ENCODE assay signal across 19 mouse cellular contexts in genomic region chr9:102858283-102858682, GRCm38 (mm10). TPM values are rescaled to one million over a fixed set of nuclear protein-coding genes. Genes with fewer than 3 reads are reported as not detected.
A peak's percentile ranks its signal among the peaks of the same experiment; 100 is the strongest.
DNase-seq lines count a peak whose midpoint lies in the region; ATAC-seq and TF ChIP-seq lines count a peak whose summit lies in the region.
"Had no signal": no experiment of that assay in that cellular context is flagged by ENCODE, and none has a peak within 500 bp of the region (broad histone marks: within the 10 kb centered on the region; RNA-seq: fewer than 3 reads in every experiment).

No protein-coding gene starts in this region.

- no peak for ATAC-seq in kidney, embryonic 16.5 days (ENCODE audit: low FRiP score, low TSS enrichment)
- peak; percentile 48 for ATAC-seq in Patski
- ATAC-seq in embryonic facial prominence, embryonic 15.5 days (ENCODE audit: insufficient number of reproducible peaks, low FRiP score, low TSS enrichment, low read depth) = peak; percentile 81
- no peak for ATAC-seq in limb, embryonic 11.5 days (ENCODE audit: insufficient number of reproducible peaks, low FRiP score, low TSS enrichment, low read depth)
- ATAC-seq: midbrain, embryonic 16.5 days had no signal

- no peak for TF ChIP-seq CTCF in Patski (IDR thresholded peaks at IDR 0.05)

- CTCF ChIA-PET in Patski (lab: Charles Lee) = interaction anchor here (0.7 to 0.9 kb wide), 2 partner anchors 8 to 13 kb away, joined by 3 read pairs; no protein-coding TSS in a partner anchor

- 85% methylated on average over 5 of the region's 5 CpGs for WGBS in kidney, embryonic 16.5 days
- WGBS in embryonic facial prominence, embryonic 15.5 days = 61% methylated on average over 5 of the region's 5 CpGs
- 62% methylated on average over 5 of the region's 5 CpGs for WGBS in limb, embryonic 11.5 days

- peaks cover 21% of the 10 kb centered on the region for H3K4me1 ChIP-seq in kidney, embryonic 16.5 days (ENCODE audit: insufficient read depth, low read length)
- peaks cover 30% of the 10 kb centered on the region for H3K4me1 ChIP-seq in embryonic facial prominence, embryonic 15.5 days
- peaks cover 5% of the 10 kb centered on the region; the same call in 1 of the 2 replicates for H3K4me1 ChIP-seq in limb, embryonic 11.5 days (ENCODE audit: control insufficient read depth, insufficient read depth, low read length)

- no peaks in the 10 kb centered on the region for H3K27me3 ChIP-seq in kidney, embryonic 16.5 days (ENCODE audit: insufficient read depth, low read length)
- no peaks in the 10 kb centered on the region for H3K27me3 ChIP-seq in Patski
- H3K27me3 ChIP-seq in embryonic facial prominence, embryonic 15.5 days = no peaks in the 10 kb centered on the region
- no peaks in the 10 kb centered on the region for H3K27me3 ChIP-seq in limb, embryonic 11.5 days (ENCODE audit: control insufficient read depth, insufficient read depth, low read length)
- H3K27me3 ChIP-seq: CH12.LX; liver, embryonic 13.5 days had no signal

- no peak overlapping the region for H3K4me3 ChIP-seq in kidney, embryonic 16.5 days (ENCODE audit: low read length)
- no peak overlapping the region for H3K4me3 ChIP-seq in embryonic facial prominence, embryonic 15.5 days (replicated peaks)
- H3K4me3 ChIP-seq in limb, embryonic 11.5 days (ENCODE audit: low read depth, low read length) = no peak overlapping the region
- H3K4me3 ChIP-seq: liver, embryonic 13.5 days had no signal

- peaks cover 15% of the 10 kb centered on the region for H3K9me3 ChIP-seq in kidney, embryonic 16.5 days (ENCODE audit: low read length)
- no peaks in the 10 kb centered on the region for H3K9me3 ChIP-seq in embryonic facial prominence, embryonic 15.5 days (replicated peaks)
- no peaks in the 10 kb centered on the region for H3K9me3 ChIP-seq in limb, embryonic 11.5 days (ENCODE audit: control insufficient read depth, low read length)
- H3K9me3 ChIP-seq: liver, embryonic 13.5 days had no signal

- no peak overlapping the region for H3K4me2 ChIP-seq in kidney, embryonic 16.5 days (replicated peaks; ENCODE audit: low read depth, low read length)
- H3K4me2 ChIP-seq in embryonic facial prominence, embryonic 15.5 days (replicated peaks) = no peak overlapping the region
- H3K4me2 ChIP-seq in limb, embryonic 11.5 days (ENCODE audit: low read depth, severe bottlenecking) = no peak overlapping the region
- H3K4me2 ChIP-seq: hindbrain, embryonic 14.5 days; liver, embryonic 13.5 days had no signal

- no peak for DNase-seq in kidney, adult 8-10 months
- no peak for DNase-seq in Patski (ENCODE audit: low read depth, low spot score)
- DNase-seq in limb, embryonic 11.5 days (ENCODE audit: low spot score) = no peak
- DNase-seq in left cerebral cortex, postnatal 14 days (ENCODE audit: low spot score in 2 of 2) = no peak
- no peak for DNase-seq in right cerebral cortex, adult 18-20 months
- DNase-seq in frontal cortex, postnatal 25 days (ENCODE audit: low spot score in 2 of 2) = no peak
- DNase-seq: cerebellum, adult 2 months; heart, adult 18-20 months; heart, postnatal 36 days; kidney, adult 18-20 months; kidney, postnatal 25 days; layer of hippocampus, adult 9-11 months; liver, embryonic 13.5 days; lung, postnatal 14 days had no signal

- in situ Hi-C loops in Patski (cut with MboI; ENCODE audit: low pct_unique_long_range_greater_than_20kb) = no loop called here

- H3K9ac ChIP-seq in kidney, embryonic 16.5 days (replicated peaks; ENCODE audit: low read length) = no peak overlapping the region
- no peak overlapping the region for H3K9ac ChIP-seq in embryonic facial prominence, embryonic 15.5 days
- H3K9ac ChIP-seq in limb, embryonic 11.5 days (ENCODE audit: low read length) = no peak overlapping the region
- H3K9ac ChIP-seq: hindbrain, embryonic 14.5 days; liver, embryonic 13.5 days had no signal

- peaks cover 16% of the 10 kb centered on the region; the same call in 1 of the 2 replicates for H3K36me3 ChIP-seq in kidney, embryonic 16.5 days (ENCODE audit: insufficient read depth, low read length)
- peaks cover 7% of the 10 kb centered on the region; the same call in 1 of the 2 replicates for H3K36me3 ChIP-seq in embryonic facial prominence, embryonic 15.5 days
- peaks cover 2% of the 10 kb centered on the region; the same call in 1 of the 2 replicates for H3K36me3 ChIP-seq in limb, embryonic 11.5 days (ENCODE audit: control insufficient read depth, insufficient read depth, low read length)

- intact Hi-C loops in left cerebral cortex, postnatal 14 days (cut with DNase I) = no loop called here

- POLR2A ChIA-PET in Patski (lab: Charles Lee) = interaction anchor here (0.6 to 1.0 kb wide), 2 partner anchors 15 to 95 kb away, joined by 3 to 4 read pairs; no protein-coding TSS in a partner anchor

- peak overlapping the region; percentile 24; the same call in 1 of the 2 replicates for H3K27ac ChIP-seq in kidney, embryonic 16.5 days (ENCODE audit: low read length)
- no peak overlapping the region for H3K27ac ChIP-seq in embryonic facial prominence, embryonic 15.5 days (replicated peaks)
- 0 out of 2 replicates have a peak overlapping the region, but pooled peaks have one; percentile 30 for H3K27ac ChIP-seq in limb, embryonic 11.5 days (replicated peaks; ENCODE audit: low read depth, low read length)
- H3K27ac ChIP-seq: hindbrain, embryonic 14.5 days; liver, embryonic 13.5 days had no signal

RNA-seq across cellular contexts. Expression of gene Ryk, which starts 23.6 kb away (rescaled TPM):
- 17.0 and 18.5 TPM in 2 replicates for polyA plus RNA-seq in kidney, embryonic 16.5 days (2015; fragmentation: Nextera tagmentation; extraction: Ambion mirVana)
- 141 TPM for polyA plus RNA-seq in Patski (2021)
- polyA plus RNA-seq in embryonic facial prominence, embryonic 15.5 days (2015; fragmentation: Nextera tagmentation; extraction: Ambion mirVana) = 24.8 and 33.1 TPM in 2 replicates
- polyA plus RNA-seq in limb, embryonic 11.5 days (2014; fragmentation: Nextera tagmentation; extraction: Ambion mirVana) = 31.6 and 43.0 TPM in 2 replicates
- total RNA-seq in left cerebral cortex, postnatal 14 days (2021) = 10 to 100 TPM; 28.1 to 31.6 TPM

Comparison
In these comparisons a context has a peak if more than half of its experiments do, and no peak if none do; other contexts are left out.
1. ATAC-seq: peak in Patski (single experiment) and embryonic facial prominence, embryonic 15.5 days (single experiment); none in kidney, embryonic 16.5 days (single experiment) and limb, embryonic 11.5 days (single experiment).